Mouse (Mus musculus) spleen, adult 12 weeks (tissue): ENCODE results near the gene Stmnd1.
"Not testable (repeated sequence)": the region's sequence is repeated elsewhere in the genome, so short reads cannot be mapped to it uniquely, and the experiment has no call there.

ENCODE experiments used
- DNase-seq: peaks from one replicate; pipeline ENCODE4 v3.0.0; 2022; ENCODE audit warnings: low spot score

Stmnd1 gene

GRCm38 (mm10) chr13:46273453-46274110 is at the start of gene Stmnd1:
Stmnd1 (plus strand) TSS chr13:46273721.
- no peak for DNase-seq

- no peak for DNase-seq
These were observed 46.6 kb upstream of the Stmnd1 start for GRCm38 (mm10) chr13:46226956-46227355.

GRCm38 (mm10) chr13:46227486-46227885 is 46.0 kb upstream of the Stmnd1 start:
- DNase-seq: no peak

- DNase-seq: not testable (repeated sequence)
These were observed 44.8 kb upstream of the Stmnd1 start for GRCm38 (mm10) chr13:46228750-46229149.

GRCm38 (mm10) chr13:46231514-46232085 is 41.9 kb upstream of the Stmnd1 start:
- DNase-seq: no peak

- DNase-seq: no peak
These were observed 35.7 kb upstream of the Stmnd1 start for GRCm38 (mm10) chr13:46237723-46238349.

GRCm38 (mm10) chr13:46238796-46239195 is 34.7 kb upstream of the Stmnd1 start:
- DNase-seq: no peak

- DNase-seq: no peak
These were observed 31.9 kb upstream of the Stmnd1 start for GRCm38 (mm10) chr13:46241391-46242188.

GRCm38 (mm10) chr13:46253753-46254152 is 19.8 kb upstream of the Stmnd1 start:
- DNase-seq: no peak

GRCm38 (mm10) chr13:46254171-46254570 is 19.4 kb upstream of the Stmnd1 start:
- no peak for DNase-seq

- no peak for DNase-seq
These were observed 17.9 kb upstream of the Stmnd1 start for GRCm38 (mm10) chr13:46255616-46256015.

- DNase-seq: no peak
These were observed 15.7 kb upstream of the Stmnd1 start for GRCm38 (mm10) chr13:46257847-46258246.

- no peak for DNase-seq
These were observed 14.0 kb upstream of the Stmnd1 start for GRCm38 (mm10) chr13:46259526-46259925.

GRCm38 (mm10) chr13:46261244-46261643 is 12.3 kb upstream of the Stmnd1 start:
- DNase-seq: no peak

GRCm38 (mm10) chr13:46267783-46268182 is 5.7 kb upstream of the Stmnd1 start:
- no peak for DNase-seq

- DNase-seq: no peak
These were observed 5.2 kb upstream of the Stmnd1 start for GRCm38 (mm10) chr13:46268341-46268740.

GRCm38 (mm10) chr13:46268815-46269445 is 4.6 kb upstream of the Stmnd1 start:
- DNase-seq: no peak

- DNase-seq: no peak
These were observed 589 bp upstream of the Stmnd1 start for GRCm38 (mm10) chr13:46272811-46273452.

GRCm38 (mm10) chr13:46275701-46276100 is 2.2 kb downstream of the Stmnd1 start:
- no peak for DNase-seq

- no peak for DNase-seq
These were observed 9.0 kb downstream of the Stmnd1 start for GRCm38 (mm10) chr13:46282543-46282942.

GRCm38 (mm10) chr13:46287801-46288200 is 14.3 kb downstream of the Stmnd1 start:
- DNase-seq: no peak

GRCm38 (mm10) chr13:46288372-46288771 is 14.9 kb downstream of the Stmnd1 start:
- no peak for DNase-seq
